Mouse (Mus musculus): Measurements from ENCODE around the gene Gm4788. TPM values are rescaled to one million over a fixed set of nuclear protein-coding genes. Genes with fewer than 3 reads are reported as not detected.
"Not testable (repeated sequence)": the region's sequence is repeated elsewhere in the genome, so short reads cannot be mapped to it uniquely, and the experiment has no call there.

Gm4788 gene
- not detected in 2 replicates for polyA plus RNA-seq (2012; rRNA removed)

DNA sequence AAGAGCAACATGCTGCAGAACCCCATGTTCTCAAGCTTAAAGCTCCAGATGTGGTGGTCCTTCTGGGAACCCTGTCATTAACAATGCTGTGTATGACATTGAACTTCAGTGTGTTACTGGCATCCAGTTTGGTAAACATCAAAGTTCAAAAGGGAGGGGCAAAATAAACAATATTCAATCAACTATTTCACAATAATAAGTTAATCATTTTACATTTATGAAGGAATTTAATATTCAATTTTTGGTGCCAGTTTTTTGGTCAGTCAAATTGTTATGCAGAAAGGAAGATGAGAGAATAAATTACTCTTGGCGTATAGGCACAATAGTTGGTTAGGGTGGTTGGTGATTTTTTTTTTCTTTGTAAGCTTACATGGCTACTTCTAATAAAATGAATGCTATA, at the start of gene Gm4788:
Gm4788 (minus strand) TSS at position 101 of the 400 bp plus-strand sequence.
- no peak for DNase-seq (ENCODE audit: low read depth)

- DNase-seq (ENCODE audit: low read depth), result no peak
Observed at GRCm38 (mm10) chr1:139808594-139808993, 27.6 kb upstream of the Gm4788 start.

- not testable (repeated sequence) for DNase-seq (ENCODE audit: low read depth)
Observed at GRCm38 (mm10) chr1:139769913-139770312, 11.1 kb downstream of the Gm4788 start.

DNA sequence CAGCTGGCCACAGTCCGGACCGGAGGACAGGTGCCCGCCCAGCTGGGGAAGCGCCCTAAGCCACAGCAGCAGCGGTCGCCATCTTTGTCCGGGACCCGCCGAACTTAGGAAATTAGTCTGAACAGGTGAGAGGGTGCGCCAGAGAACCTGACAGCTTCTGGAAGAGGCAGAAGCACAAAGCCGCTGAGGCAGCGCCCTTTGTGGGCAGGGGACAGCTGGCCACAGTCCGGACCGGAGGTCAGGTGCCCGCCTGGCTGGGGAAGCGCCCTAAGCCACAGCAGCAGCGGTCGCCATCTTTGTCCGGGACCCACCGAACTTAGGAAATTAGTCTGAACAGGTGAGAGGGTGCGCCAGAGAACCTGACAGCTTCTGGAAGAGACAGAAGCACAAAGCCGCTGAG, 64.4 kb downstream of the Gm4788 start:
- not testable (repeated sequence) for DNase-seq (ENCODE audit: low read depth)

- not testable (repeated sequence) for DNase-seq (ENCODE audit: low read depth)
Observed at GRCm38 (mm10) chr1:139716249-139716648, 64.8 kb downstream of the Gm4788 start.

GRCm38 (mm10) chr1:139649921-139650320, 131.1 kb downstream of the Gm4788 start:
- not testable (repeated sequence) for DNase-seq (ENCODE audit: low read depth)

Other genes with a start within 250 kb of the Gm4788 start
- 0.07 TPM in 1 of 2 replicates, not detected in the other for gene Cfhr1, start 221.0 kb downstream of the Gm4788 start, polyA plus RNA-seq (2012; rRNA removed)
- gene Cfhr2, start 77.5 kb upstream of the Gm4788 start, polyA plus RNA-seq (2012; rRNA removed), result 0.19 TPM in 1 of 2 replicates, not detected in the other